Mouse (Mus musculus) liver, embryonic 15.5 days (tissue): ENCODE results near the gene Pygm. TPM values are rescaled to one million over a fixed set of nuclear protein-coding genes. Genes with fewer than 3 reads are reported as not detected.

Experiments
- ATAC-seq: fragments of 200-750 bp; cut with Nextera tagmentation; 2 replicates; pipeline ENCODE4 v1.8.0; 2017; ENCODE audit warnings: moderate number of reproducible peaks, mild to moderate bottlenecking, moderate library complexity; ENCODE audit not compliant: insufficient read depth
- H3K27ac ChIP-seq: fragments of 300-500 bp; sonication (generic); replicated peaks from 2 replicates; pipeline ENCODE4 v1.5.1; 2015; ENCODE audit warnings: mild to moderate bottlenecking, inconsistent platforms
- H3K27me3 ChIP-seq: fragments of 300-500 bp; sonication (generic); 2 replicates; pipeline ENCODE4 v1.6.1; 2015; ENCODE audit warnings: mild to moderate bottlenecking, inconsistent platforms
- H3K36me3 ChIP-seq: fragments of 300-500 bp; sonication (generic); replicated peaks from 2 replicates; pipeline ENCODE4 v1.6.1; 2015; ENCODE audit warnings: moderate library complexity, mild to moderate bottlenecking, inconsistent platforms
- H3K4me1 ChIP-seq: fragments of 300-500 bp; sonication (generic); replicated peaks from 2 replicates; pipeline ENCODE4 v1.6.1; 2015; ENCODE audit warnings: inconsistent platforms
- H3K4me2 ChIP-seq: fragments of 300-500 bp; sonication (generic); 2 replicates; pipeline ENCODE4 v1.6.1; 2015; ENCODE audit warnings: moderate library complexity, mild to moderate bottlenecking, inconsistent platforms
- H3K4me3 ChIP-seq: fragments of 300-500 bp; sonication (generic); replicated peaks from 2 replicates; pipeline ENCODE4 v1.5.1; 2015; ENCODE audit warnings: mild to moderate bottlenecking, inconsistent platforms
- H3K9ac ChIP-seq: fragments of 300-500 bp; sonication (generic); 2 replicates; pipeline ENCODE4 v1.6.1; 2015; ENCODE audit warnings: moderate library complexity, mild to moderate bottlenecking, inconsistent platforms
- H3K9me3 ChIP-seq: fragments of 300-500 bp; sonication (generic); replicated peaks from 2 replicates; pipeline ENCODE4 v1.6.1; 2016; ENCODE audit warnings: inconsistent platforms
- WGBS: fragments of 180-500 bp; shearing (Covaris S2); methylation state at CpG from one replicate; pipeline ENCODE4 v1.1.7; 2015; ENCODE audit warnings: mixed read lengths; ENCODE audit not compliant: insufficient replicate concordance; 5-methylcytosine and 5-hydroxymethylcytosine counted together
- polyA plus RNA-seq: library from polyadenylated mRNA; unstranded; fragments of >200 nt; fragmentation: Nextera tagmentation; extraction: Ambion mirVana; gene quantifications from 2 replicates; pipeline ENCODE4 v1.2.1, GENCODE M21; 2015

Pygm gene
- polyA plus RNA-seq, 1 experiment from 2014 or later = 9.2 TPM

- H3K4me2 ChIP-seq = no peak overlapping the region
- H3K27me3 ChIP-seq = 0 out of 2 replicates have a peak, but pooled peaks cover 10% of the 10 kb centered on the region
- peaks cover 13% of the 10 kb centered on the region; the same call in 1 of the 2 replicates for H3K4me1 ChIP-seq
- H3K36me3 ChIP-seq = 0 out of 2 replicates have a peak, but pooled peaks cover under 1% of the 10 kb centered on the region
- 55% methylated on average over 7 of the region's 7 CpGs for WGBS
- no peak overlapping the region for H3K9ac ChIP-seq
- H3K4me3 ChIP-seq = no peak overlapping the region
- H3K9me3 ChIP-seq = no peaks in the 10 kb centered on the region
- no peak overlapping the region for H3K27ac ChIP-seq
- ATAC-seq = no peak
Measured at GRCm38 (mm10) chr19:6385821-6386220, 1.6 kb downstream of the Pygm start.

GRCm38 (mm10) chr19:6386234-6386633, 2.0 kb downstream of the Pygm start:
- no peaks in the 10 kb centered on the region for H3K36me3 ChIP-seq
- no peak overlapping the region for H3K27ac ChIP-seq
- 61% methylated on average over 9 of the region's 9 CpGs for WGBS
- no peak overlapping the region for H3K4me2 ChIP-seq
- ATAC-seq = no peak
- peaks cover 13% of the 10 kb centered on the region; the same call in 1 of the 2 replicates for H3K4me1 ChIP-seq
- no peak overlapping the region for H3K9ac ChIP-seq
- H3K9me3 ChIP-seq = no peaks in the 10 kb centered on the region
- 0 out of 2 replicates have a peak, but pooled peaks cover 10% of the 10 kb centered on the region for H3K27me3 ChIP-seq
- no peak overlapping the region for H3K4me3 ChIP-seq

- H3K36me3 ChIP-seq = no peaks in the 10 kb centered on the region
- H3K9me3 ChIP-seq = no peaks in the 10 kb centered on the region
- H3K4me3 ChIP-seq = no peak overlapping the region
- no peak overlapping the region for H3K9ac ChIP-seq
- ATAC-seq = no peak
- WGBS = 68% methylated on average over 13 of the region's 13 CpGs
- peaks cover 13% of the 10 kb centered on the region; the same call in 1 of the 2 replicates for H3K4me1 ChIP-seq
- H3K4me2 ChIP-seq = no peak overlapping the region
- H3K27me3 ChIP-seq = 0 out of 2 replicates have a peak, but pooled peaks cover 10% of the 10 kb centered on the region
- H3K27ac ChIP-seq = no peak overlapping the region
Measured at GRCm38 (mm10) chr19:6388006-6388405, 3.8 kb downstream of the Pygm start.

GRCm38 (mm10) chr19:6389803-6390202, 5.6 kb downstream of the Pygm start:
- H3K27ac ChIP-seq = no peak overlapping the region
- no peaks in the 10 kb centered on the region for H3K36me3 ChIP-seq
- 0 out of 2 replicates have a peak, but pooled peaks cover 10% of the 10 kb centered on the region for H3K27me3 ChIP-seq
- peak; percentile 55 for ATAC-seq
- H3K9ac ChIP-seq = no peak overlapping the region
- peak overlapping the region; percentile 39 for H3K4me3 ChIP-seq
- H3K4me2 ChIP-seq = peak overlapping the region; percentile 57
- H3K9me3 ChIP-seq = no peaks in the 10 kb centered on the region
- 8% methylated on average over 16 of the region's 16 CpGs for WGBS
- H3K4me1 ChIP-seq = peaks cover 13% of the 10 kb centered on the region; the same call in 1 of the 2 replicates

- H3K9ac ChIP-seq = no peak overlapping the region
- H3K27me3 ChIP-seq = 0 out of 2 replicates have a peak, but pooled peaks cover 10% of the 10 kb centered on the region
- no peaks in the 10 kb centered on the region for H3K9me3 ChIP-seq
- peaks cover 13% of the 10 kb centered on the region; the same call in 1 of the 2 replicates for H3K4me1 ChIP-seq
- H3K36me3 ChIP-seq = no peaks in the 10 kb centered on the region
- no peak overlapping the region for H3K27ac ChIP-seq
- H3K4me2 ChIP-seq = peak overlapping the region; percentile 57
- WGBS = 43% methylated on average over 6 of the region's 6 CpGs
- no peak for ATAC-seq
- H3K4me3 ChIP-seq = no peak overlapping the region
Measured at GRCm38 (mm10) chr19:6390251-6390650, 6.1 kb downstream of the Pygm start.

- no peak overlapping the region for H3K27ac ChIP-seq
- H3K4me2 ChIP-seq = no peak overlapping the region
- no peak overlapping the region for H3K9ac ChIP-seq
- H3K9me3 ChIP-seq = no peaks in the 10 kb centered on the region
- 52% methylated on average over 14 of the region's 14 CpGs for WGBS
- peaks cover 17% of the 10 kb centered on the region for H3K27me3 ChIP-seq
- no peaks in the 10 kb centered on the region for H3K36me3 ChIP-seq
- ATAC-seq = no peak
- no peak overlapping the region for H3K4me3 ChIP-seq
- peaks cover 13% of the 10 kb centered on the region; the same call in 1 of the 2 replicates for H3K4me1 ChIP-seq
Measured at GRCm38 (mm10) chr19:6392743-6393393, 8.7 kb downstream of the Pygm start.

- peaks cover 21% of the 10 kb centered on the region for H3K27me3 ChIP-seq
- H3K4me3 ChIP-seq = no peak overlapping the region
- no peak for ATAC-seq
- no peak overlapping the region for H3K27ac ChIP-seq
- H3K9ac ChIP-seq = no peak overlapping the region
- H3K9me3 ChIP-seq = no peaks in the 10 kb centered on the region
- H3K4me1 ChIP-seq = peaks cover 17% of the 10 kb centered on the region
- no peaks in the 10 kb centered on the region for H3K36me3 ChIP-seq
- 78% methylated on average over 16 of the region's 16 CpGs for WGBS
- H3K4me2 ChIP-seq = no peak overlapping the region
Measured at GRCm38 (mm10) chr19:6393637-6394036, 9.4 kb downstream of the Pygm start.

GRCm38 (mm10) chr19:6396237-6396636, 12.0 kb downstream of the Pygm start:
- no peak for ATAC-seq
- Histone ChIP-seq H3K27me3 (peaks cover 41% of the 10 kb centered on the region), H3K27ac (no peak overlapping the region), H3K9me3 (no peaks in the 10 kb centered on the region), H3K36me3 (no peaks in the 10 kb centered on the region), H3K9ac (no peak overlapping the region), H3K4me3 (no peak overlapping the region), H3K4me1 (peaks cover 27% of the 10 kb centered on the region), H3K4me2 (no peak overlapping the region)
- WGBS = 76% methylated on average over 5 of the region's 5 CpGs

GRCm38 (mm10) chr19:6397582-6398249, 13.5 kb downstream of the Pygm start:
- no peak for ATAC-seq
- Histone ChIP-seq H3K27ac (no peak overlapping the region), H3K27me3 (peaks cover 56% of the 10 kb centered on the region), H3K9me3 (no peaks in the 10 kb centered on the region), H3K36me3 (no peaks in the 10 kb centered on the region), H3K4me1 (peaks cover 42% of the 10 kb centered on the region), H3K4me3 (no peak overlapping the region), H3K4me2 (no peak overlapping the region), H3K9ac (no peak overlapping the region)
- WGBS = 77% methylated on average over 22 of the region's 22 CpGs

- Histone ChIP-seq H3K9me3 (no peaks in the 10 kb centered on the region), H3K27ac (peak overlapping the region; percentile 69), H3K4me1 (peaks cover 49% of the 10 kb centered on the region), H3K36me3 (0 out of 2 replicates have a peak, but pooled peaks cover 5% of the 10 kb centered on the region), H3K4me2 (peak overlapping the region; percentile 80), H3K9ac (peak overlapping the region; percentile 44; the same call in 1 of the 2 replicates), H3K4me3 (peak overlapping the region; percentile 59), H3K27me3 (peaks cover 56% of the 10 kb centered on the region)
- WGBS = under 1% methylated on average over 39 of the region's 39 CpGs
- ATAC-seq = peak; percentile 33
Measured at GRCm38 (mm10) chr19:6398447-6399284, 14.5 kb downstream of the Pygm start.
